Mouse (Mus musculus): Measurements from ENCODE around the gene Cfap77.

DNA sequence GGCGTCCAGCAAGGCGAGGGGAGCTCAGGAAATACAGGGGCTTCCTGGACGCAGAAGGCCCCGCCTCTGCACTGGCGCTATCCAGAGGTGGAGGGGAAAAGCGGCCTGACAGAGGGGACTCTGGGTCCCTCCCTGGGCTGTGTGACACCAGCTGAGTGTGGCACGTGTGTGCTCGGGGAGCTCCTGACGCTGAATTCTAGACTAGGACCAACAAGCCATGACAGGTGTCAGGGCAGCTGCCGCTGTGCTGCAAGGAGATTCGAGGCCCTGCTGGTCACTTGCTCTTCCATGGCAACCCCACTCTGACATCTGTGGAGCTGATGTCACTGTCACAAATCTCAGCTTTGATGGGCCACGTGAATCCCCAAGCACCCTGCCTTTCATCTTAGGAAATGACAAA, 60.9 kb downstream of the Cfap77 start:
- TF ChIP-seq REST (IDR thresholded peaks at IDR 0.05; ENCODE audit: insufficient read depth, insufficient read length) = no peak
- TF ChIP-seq POLR2A (IDR thresholded peaks at IDR 0.05; ENCODE audit: insufficient read length, low read depth) = no peak
- TF ChIP-seq MYOG (IDR thresholded peaks at IDR 0.05; ENCODE audit: control insufficient read depth in 1 of 3, insufficient read depth in 1 of 3, insufficient read length in 2 of 3, low read depth in 2 of 3) = peak in 2 of 3 experiments; percentile 73 to 79
- no peak for TF ChIP-seq TCF12 (IDR thresholded peaks at IDR 0.05; ENCODE audit: insufficient read depth, poor library complexity, severe bottlenecking)
- TF ChIP-seq E2F4 (IDR thresholded peaks at IDR 0.05; ENCODE audit: insufficient read depth) = no peak
- TF ChIP-seq POLR2AphosphoS2 (IDR thresholded peaks at IDR 0.05; ENCODE audit: insufficient read length, low read depth) = no peak
- peak; percentile 51 for TF ChIP-seq TCF3 (IDR thresholded peaks at IDR 0.05; ENCODE audit: insufficient read length, low read depth)
- peak in 2 of 3 experiments; percentile 70 to 81 for TF ChIP-seq MYOD1 (IDR thresholded peaks at IDR 0.05; ENCODE audit: control insufficient read depth in 1 of 3, insufficient read length in 2 of 3, low read depth in 2 of 3)
- TF ChIP-seq USF1 (IDR thresholded peaks at IDR 0.05; ENCODE audit: low read depth) = no peak
- no peak for TF ChIP-seq MAX (IDR thresholded peaks at IDR 0.05; ENCODE audit: low read depth)
- TF ChIP-seq CEBPB (IDR thresholded peaks at IDR 0.05; ENCODE audit: insufficient read depth, poor library complexity, severe bottlenecking) = no peak
